Mouse (Mus musculus): ENCODE data around the gene Gpr152. TPM values are rescaled to one million over a fixed set of nuclear protein-coding genes. Genes with fewer than 3 reads are reported as not detected.

Gene Gpr152
- total and polyA plus RNA-seq, 3 experiments, result 0.03 TPM; not detected in 2

- Histone ChIP-seq H3K36me3 (ENCODE audit: control insufficient read depth in 1 of 2, insufficient read depth in 2 of 2, low read length in 2 of 2) (peaks cover 0 to 3% of the 10 kb centered on the region in 2 experiments; a peak in 1 of 4 replicates), H3K4me1 (ENCODE audit: control insufficient read depth in 1 of 2, insufficient read depth in 2 of 2, low read length in 2 of 2) (peaks cover 5 to 14% of the 10 kb centered on the region in 2 experiments; a peak in 3 of 4 replicates), H3K9me3 (replicated peaks; ENCODE audit: insufficient read depth, low read length) (no peaks in the 10 kb centered on the region), H3K4me3 (ENCODE audit: control insufficient read depth in 1 of 2, insufficient read depth in 1 of 2, low read depth in 2 of 2, low read length in 2 of 2) (no peak overlapping the region), H3K27me3 (ENCODE audit: control insufficient read depth in 1 of 2, insufficient read depth in 2 of 2, low read length in 2 of 2) (no peaks in the 10 kb centered on the region), H3K27ac (ENCODE audit: control insufficient read depth, low read depth, low read length) (no peak overlapping the region), H3K9ac (ENCODE audit: control insufficient read depth, low read depth, low read length, poor library complexity, severe bottlenecking) (no peak overlapping the region), H3K79me2 (ENCODE audit: control insufficient read depth, insufficient read depth, low read length, poor library complexity) (peaks cover 9% of the 10 kb centered on the region)
- DNase-seq (ENCODE audit: low read depth, low spot score), result no peak
- TF ChIP-seq MAZ (IDR thresholded peaks at IDR 0.05; ENCODE audit: low read depth, low read length), result no peak
- no peak for TF ChIP-seq SIN3A (IDR thresholded peaks at IDR 0.05; ENCODE audit: low read length)
- no peak for TF ChIP-seq CHD1 (IDR thresholded peaks at IDR 0.05; ENCODE audit: low read depth, low read length)
- no peak for TF ChIP-seq MAFK (IDR thresholded peaks at IDR 0.05; ENCODE audit: borderline replicate concordance, low read depth, low read length)
- no peak for TF ChIP-seq MAX (IDR thresholded peaks at IDR 0.05; ENCODE audit: low read length)
These were observed 7.4 kb downstream of the Gpr152 start for GRCm38 (mm10) chr19:4147022-4147405.

GRCm38 (mm10) chr19:4147782-4148490, 8.3 kb downstream of the Gpr152 start:
- Histone ChIP-seq H3K27ac (ENCODE audit: control insufficient read depth, low read depth, low read length) (no peak overlapping the region), H3K27me3 (ENCODE audit: control insufficient read depth in 1 of 2, insufficient read depth in 2 of 2, low read length in 2 of 2) (no peaks in the 10 kb centered on the region), H3K9ac (ENCODE audit: control insufficient read depth, low read depth, low read length, poor library complexity, severe bottlenecking) (peak overlapping the region; percentile 50), H3K9me3 (replicated peaks; ENCODE audit: insufficient read depth, low read length) (no peaks in the 10 kb centered on the region), H3K36me3 (ENCODE audit: control insufficient read depth in 1 of 2, insufficient read depth in 2 of 2, low read length in 2 of 2) (peaks cover 0 to 3% of the 10 kb centered on the region in 2 experiments; a peak in 1 of 4 replicates), H3K79me2 (ENCODE audit: control insufficient read depth, insufficient read depth, low read length, poor library complexity) (peaks cover 9% of the 10 kb centered on the region), H3K4me1 (ENCODE audit: control insufficient read depth in 1 of 2, insufficient read depth in 2 of 2, low read length in 2 of 2) (peaks cover 5 to 14% of the 10 kb centered on the region in 2 experiments; a peak in 3 of 4 replicates), H3K4me3 (ENCODE audit: control insufficient read depth in 1 of 2, insufficient read depth in 1 of 2, low read depth in 2 of 2, low read length in 2 of 2) (peak overlapping the region; percentile 49 to 79)
- peak; percentile 38 for TF ChIP-seq SIN3A (IDR thresholded peaks at IDR 0.05; ENCODE audit: low read length)
- peak; percentile 88 for TF ChIP-seq MXI1 (IDR thresholded peaks at IDR 0.05; ENCODE audit: low read depth, low read length)
- 0 out of 2 replicates have a peak, but pooled peaks have one; percentile 25 for TF ChIP-seq TBP (IDR thresholded peaks at IDR 0.05; ENCODE audit: low read depth, low read length)
- peak; percentile 57; the same call in 1 of the 2 replicates for TF ChIP-seq MAX (IDR thresholded peaks at IDR 0.05; ENCODE audit: low read length)
- no peak for TF ChIP-seq POLR2AphosphoS5 (IDR thresholded peaks at IDR 0.05; ENCODE audit: borderline replicate concordance, low read depth, low read length)
- 0 out of 2 replicates have a peak, but pooled peaks have one; percentile 46 for TF ChIP-seq MYC (IDR thresholded peaks at IDR 0.05; ENCODE audit: low read depth, low read length)
- TF ChIP-seq RAD21 (IDR thresholded peaks at IDR 0.05; ENCODE audit: low read depth, low read length), result no peak
- no peak for DNase-seq (ENCODE audit: low read depth, low spot score)

- Histone ChIP-seq H3K36me3 (ENCODE audit: control insufficient read depth in 1 of 2, insufficient read depth in 2 of 2, low read length in 2 of 2) (peaks cover 0 to 3% of the 10 kb centered on the region in 2 experiments; a peak in 1 of 4 replicates), H3K4me1 (ENCODE audit: control insufficient read depth in 1 of 2, insufficient read depth in 2 of 2, low read length in 2 of 2) (peaks cover 5 to 14% of the 10 kb centered on the region in 2 experiments; a peak in 3 of 4 replicates), H3K9ac (ENCODE audit: control insufficient read depth, low read depth, low read length, poor library complexity, severe bottlenecking) (peak within 1 kb of the TSS; percentile 78), H3K4me3 (ENCODE audit: control insufficient read depth in 1 of 2, insufficient read depth in 1 of 2, low read depth in 2 of 2, low read length in 2 of 2) (peak within 1 kb of the TSS; percentile 73 to 99), H3K27ac (ENCODE audit: control insufficient read depth, low read depth, low read length) (no peak within 1 kb of the TSS), H3K79me2 (ENCODE audit: control insufficient read depth, insufficient read depth, low read length, poor library complexity) (peaks cover 9% of the 10 kb centered on the region), H3K9me3 (replicated peaks; ENCODE audit: insufficient read depth, low read length) (no peaks in the 10 kb centered on the region), H3K27me3 (ENCODE audit: control insufficient read depth in 1 of 2, insufficient read depth in 2 of 2, low read length in 2 of 2) (no peaks in the 10 kb centered on the region)
- peak; percentile 93 for DNase-seq (ENCODE audit: low read depth, low spot score)
- TF ChIP-seq RAD21 (IDR thresholded peaks at IDR 0.05; ENCODE audit: low read depth, low read length) (no peak), E2F4 (IDR thresholded peaks at IDR 0.05; ENCODE audit: borderline replicate concordance, low read depth, low read length) (no peak), POLR2AphosphoS5 (IDR thresholded peaks at IDR 0.05; ENCODE audit: borderline replicate concordance, low read depth, low read length) (no peak), GABPA (IDR thresholded peaks at IDR 0.05; ENCODE audit: low read depth, low read length) (no peak), USF1 (IDR thresholded peaks at IDR 0.05; ENCODE audit: low read depth, low read length) (peak; percentile 85), MAZ (IDR thresholded peaks at IDR 0.05; ENCODE audit: low read depth, low read length) (peak; percentile 21; the same call in 1 of the 2 replicates), MAFK (IDR thresholded peaks at IDR 0.05; ENCODE audit: borderline replicate concordance, low read depth, low read length) (no peak), ZMIZ1 (IDR thresholded peaks at IDR 0.05; ENCODE audit: low read depth, low read length) (peak; percentile 37; the same call in 1 of the 2 replicates), NELFE (IDR thresholded peaks at IDR 0.05; ENCODE audit: low read depth, low read length) (peak; percentile 68), UBTF (IDR thresholded peaks at IDR 0.05; ENCODE audit: borderline replicate concordance, insufficient read depth, low read depth, low read length) (no peak), POLR2A (IDR thresholded peaks at IDR 0.05; ENCODE audit: control insufficient read depth in 1 of 2, insufficient read depth in 1 of 2, low read depth in 1 of 2, low read length in 2 of 2, poor library complexity in 1 of 2) (peak; percentile 47 to 67; a peak in 2 of 4 replicates), EP300 (IDR thresholded peaks at IDR 0.05; ENCODE audit: low read depth in 1 of 2, low read length in 2 of 2) (no peak), TBP (IDR thresholded peaks at IDR 0.05; ENCODE audit: low read depth, low read length) (no peak), ZKSCAN1 (IDR thresholded peaks at IDR 0.05; ENCODE audit: low read depth, low read length) (no peak), GATA1 (IDR thresholded peaks at IDR 0.05; ENCODE audit: low read depth, low read length) (no peak), HCFC1 (IDR thresholded peaks at IDR 0.05; ENCODE audit: low read depth, low read length) (peak; percentile 76), MYC (IDR thresholded peaks at IDR 0.05; ENCODE audit: low read depth, low read length) (no peak), MYB (IDR thresholded peaks at IDR 0.05; ENCODE audit: low read depth, low read length) (no peak), NRF1 (IDR thresholded peaks at IDR 0.05; ENCODE audit: insufficient read depth, low read depth, low read length, poor library complexity, severe bottlenecking) (peak; percentile 39; the same call in 1 of the 2 replicates)
These were observed 8.9 kb downstream of the Gpr152 start, which contains the start of gene Coro1b for GRCm38 (mm10) chr19:4148491-4148806. Gene Coro1b (plus strand): TSS chr19:4148619.

All from MEL (cell line).